In genomic region chr2:154567766-154568165, GRCm38 (mm10) we compare ENCODE assay signal across 8 mouse cellular contexts. TPM values are rescaled to one million over a fixed set of nuclear protein-coding genes. Genes with fewer than 3 reads are reported as not detected.
A peak's percentile ranks its signal among the peaks of the same experiment; 100 is the strongest.
DNase-seq lines count a peak whose midpoint lies in the region; ATAC-seq and TF ChIP-seq lines count a peak whose summit lies in the region.
"Had no signal": no experiment of that assay in that cellular context is flagged by ENCODE, and none has a peak within 500 bp of the region (broad histone marks: within the 10 kb centered on the region; RNA-seq: fewer than 3 reads in every experiment).

No protein-coding gene starts in this region.

- H3K9me3 ChIP-seq in ES-E14 (ENCODE audit: control insufficient read depth, insufficient read depth, low read depth, low read length), result no peaks in the 10 kb centered on the region
- no peaks in the 10 kb centered on the region for H3K9me3 ChIP-seq in hindbrain, embryonic 14.5 days (ENCODE audit: control insufficient read depth, low read length)
- H3K9me3 ChIP-seq in lung, embryonic 16.5 days (ENCODE audit: control insufficient read depth, low read length), result no peaks in the 10 kb centered on the region

- H3K4me3 ChIP-seq in C2C12 (ENCODE audit: insufficient read depth, poor library complexity, severe bottlenecking), result peak overlapping the region; percentile 15
- H3K4me3 ChIP-seq in ES-E14 (ENCODE audit: insufficient read depth in 1 of 2, low read depth in 1 of 2, low read length in 2 of 2, poor library complexity in 1 of 2, severe bottlenecking in 1 of 2), result peak overlapping the region; percentile 91 to 95
- no peak overlapping the region for H3K4me3 ChIP-seq in hindbrain, embryonic 14.5 days (replicated peaks; ENCODE audit: low read length)
- peak overlapping the region; percentile 80 for H3K4me3 ChIP-seq in lung, embryonic 16.5 days (ENCODE audit: low read length)

- TF ChIP-seq CTCF in C2C12 (IDR thresholded peaks at IDR 0.05; ENCODE audit: control insufficient read depth, insufficient read depth, insufficient read length), result no peak

- peaks cover 9 to 30% of the 10 kb centered on the region in 2 experiments for H3K4me1 ChIP-seq in ES-E14 (ENCODE audit: control insufficient read depth in 2 of 2, insufficient read depth in 2 of 2, low read length in 2 of 2, poor library complexity in 1 of 2)
- 0 out of 2 replicates have a peak, but pooled peaks cover 4% of the 10 kb centered on the region for H3K4me1 ChIP-seq in hindbrain, embryonic 14.5 days (replicated peaks; ENCODE audit: control insufficient read depth, insufficient read depth, low read length)
- H3K4me1 ChIP-seq in lung, embryonic 16.5 days (replicated peaks; ENCODE audit: control insufficient read depth, insufficient read depth, low read length), result peaks cover 38% of the 10 kb centered on the region

- ATAC-seq in hindbrain, embryonic 14.5 days (ENCODE audit: low FRiP score), result no peak
- ATAC-seq in lung, embryonic 16.5 days (ENCODE audit: low read depth), result peak; percentile 7; the same call in 1 of the 2 replicates

- WGBS in hindbrain, embryonic 14.5 days, result 65% methylated on average over 2 of the region's 2 CpGs
- 32% methylated on average over 2 of the region's 2 CpGs for WGBS in lung, embryonic 16.5 days

- no peak overlapping the region for H3K27ac ChIP-seq in ES-E14 (ENCODE audit: insufficient read depth, low read depth, low read length, poor library complexity, severe bottlenecking)
- H3K27ac ChIP-seq in hindbrain, embryonic 14.5 days, result peak overlapping the region; percentile 47; the same call in 1 of the 2 replicates
- peak overlapping the region; percentile 88 for H3K27ac ChIP-seq in lung, embryonic 16.5 days (ENCODE audit: low read length)

- H3K79me3 ChIP-seq in C2C12 (ENCODE audit: low read depth), result peaks cover 19% of the 10 kb centered on the region

- H3ac ChIP-seq in C2C12 (ENCODE audit: control insufficient read depth, insufficient read length, low read depth), result no peak overlapping the region

- in situ Hi-C loops in ES-E14 (cut with MboI; ENCODE audit: low sequenced_read_pairs in 2 of 2, unreplicated experiment in 2 of 2), result no loop called here

- H3K79me2 ChIP-seq in C2C12 (ENCODE audit: control insufficient read depth, insufficient read depth), result peaks cover 48% of the 10 kb centered on the region

- no peak overlapping the region; the same call in 1 of the 2 replicates for H3K9ac ChIP-seq in ES-E14 (ENCODE audit: insufficient read depth, low read depth, low read length, poor library complexity, severe bottlenecking)
- no peak overlapping the region for H3K9ac ChIP-seq in hindbrain, embryonic 14.5 days
- peak overlapping the region; percentile 80 for H3K9ac ChIP-seq in lung, embryonic 16.5 days (ENCODE audit: low read length)

- H3K36me3 ChIP-seq in C2C12 (ENCODE audit: control insufficient read depth, insufficient read depth) (peaks cover 14% of the 10 kb centered on the region), ES-E14 (ENCODE audit: control insufficient read depth, insufficient read depth, low read length, poor library complexity, severe bottlenecking) (peaks cover 5% of the 10 kb centered on the region; the same call in 1 of the 2 replicates)
- H3K36me3 ChIP-seq in hindbrain, embryonic 14.5 days (replicated peaks; ENCODE audit: control insufficient read depth, insufficient read depth), result peaks cover 8% of the 10 kb centered on the region; the same call in 1 of the 2 replicates
- H3K36me3 ChIP-seq in lung, embryonic 16.5 days (ENCODE audit: control insufficient read depth, insufficient read depth, low read length), result peaks cover 9% of the 10 kb centered on the region

- peak overlapping the region; percentile 94 for H3K4me2 ChIP-seq in hindbrain, embryonic 14.5 days (replicated peaks)
- peak overlapping the region; percentile 75 for H3K4me2 ChIP-seq in lung, embryonic 16.5 days (ENCODE audit: low read depth, low read length)

- no peak for DNase-seq in ES-E14 (ENCODE audit: low read depth, low spot score)
- no peak for DNase-seq in hindbrain, embryonic 14.5 days (ENCODE audit: low spot score)
- DNase-seq in right cerebral cortex, postnatal 4 days, result no peak
- no peak for DNase-seq in thymus, postnatal 14 days
- no peak for DNase-seq in left cerebral cortex, postnatal 14 days (ENCODE audit: low spot score in 2 of 2)

- intact Hi-C loops in left cerebral cortex, postnatal 14 days (cut with DNase I), result no loop called here

- H3K27me3 ChIP-seq in C2C12 (ENCODE audit: control insufficient read depth, insufficient read depth, insufficient read length), result no peaks in the 10 kb centered on the region
- H3K27me3 ChIP-seq in hindbrain, embryonic 14.5 days (ENCODE audit: control insufficient read depth, insufficient read depth, low read length), result no peaks in the 10 kb centered on the region
- no peaks in the 10 kb centered on the region for H3K27me3 ChIP-seq in lung, embryonic 16.5 days (ENCODE audit: control insufficient read depth, insufficient read depth, low read depth, low read length)

TF ChIP-seq in C2C12, 6 proteins besides CTCF, POLR2A, EP300 and RAD21:
- TF ChIP-seq FOSL1 (IDR thresholded peaks at IDR 0.05; ENCODE audit: insufficient read depth, low read length, poor library complexity, severe bottlenecking) (no peak), MYOD1 (IDR thresholded peaks at IDR 0.05; ENCODE audit: control insufficient read depth, insufficient read length, low read depth) (no peak), MAX (IDR thresholded peaks at IDR 0.05) (no peak), USF1 (IDR thresholded peaks at IDR 0.05; ENCODE audit: low read depth) (no peak), MYOG (IDR thresholded peaks at IDR 0.05; ENCODE audit: control insufficient read depth, extremely low read depth, insufficient read length) (no peak), CEBPB (IDR thresholded peaks at IDR 0.05; ENCODE audit: low read depth) (no peak)

TF ChIP-seq in ES-E14, 5 proteins besides CTCF, POLR2A, EP300 and RAD21:
- TF ChIP-seq ZNF384 (IDR thresholded peaks at IDR 0.05; ENCODE audit: low read depth, low read length) (no peak), CHD2 (IDR thresholded peaks at IDR 0.05; ENCODE audit: low read depth, low read length) (no peak), HCFC1 (IDR thresholded peaks at IDR 0.05; ENCODE audit: borderline replicate concordance, insufficient read depth, low read length) (no peak), MAFK (IDR thresholded peaks at IDR 0.05; ENCODE audit: insufficient read depth, low read depth, low read length) (no peak), ZC3H11A (IDR thresholded peaks at IDR 0.05; ENCODE audit: borderline replicate concordance, low read depth, low read length) (no peak)

RNA-seq across cellular contexts. Expression of gene E2f1, which starts 1.9 kb away (rescaled TPM):
- 33.3 TPM for polyA plus RNA-seq in C2C12 (2012; fragmentation: generic; extraction: Trizol)
- total RNA-seq in ES-E14 (2012; rRNA removed), result 13.8 and 16.9 TPM in 2 replicates
- 2.2 and 2.4 TPM in 2 replicates for polyA plus RNA-seq in hindbrain, embryonic 14.5 days (2014; fragmentation: Nextera tagmentation; extraction: Ambion mirVana)
- polyA plus RNA-seq in lung, embryonic 16.5 days (2015; fragmentation: Nextera tagmentation; extraction: Ambion mirVana), result 15.6 and 21.3 TPM in 2 replicates
- total RNA-seq in left cerebral cortex, postnatal 14 days (2021), result 10 to 100 TPM; 11.5 to 11.8 TPM

RNA-seq across cellular contexts. Expression of gene Necab3, which starts 9.1 kb away (rescaled TPM):
- 0.46 TPM for polyA plus RNA-seq in C2C12 (2012; fragmentation: generic; extraction: Trizol)
- total RNA-seq in ES-E14 (2012; rRNA removed), result 5.8 and 9.5 TPM in 2 replicates
- 13.6 and 15.2 TPM in 2 replicates for polyA plus RNA-seq in hindbrain, embryonic 14.5 days (2014; fragmentation: Nextera tagmentation; extraction: Ambion mirVana)
- polyA plus RNA-seq in lung, embryonic 16.5 days (2015; fragmentation: Nextera tagmentation; extraction: Ambion mirVana), result 2.7 and 4.4 TPM in 2 replicates
- 100 to 1,000 TPM in 1 of 2 experiments, 10 to 100 TPM in 1; 90.6 to 113 TPM for total RNA-seq in left cerebral cortex, postnatal 14 days (2021)

RNA-seq across cellular contexts. Expression of gene Actl10, which starts 16.2 kb away (rescaled TPM):
- 0.33 TPM for polyA plus RNA-seq in C2C12 (2012; fragmentation: generic; extraction: Trizol)
- total RNA-seq in ES-E14 (2012; rRNA removed), result 0.45 and 1.2 TPM in 2 replicates
- 0.12 and 0.22 TPM in 2 replicates for polyA plus RNA-seq in hindbrain, embryonic 14.5 days (2014; fragmentation: Nextera tagmentation; extraction: Ambion mirVana)
- polyA plus RNA-seq in lung, embryonic 16.5 days (2015; fragmentation: Nextera tagmentation; extraction: Ambion mirVana), result 0.33 and 0.35 TPM in 2 replicates
- not detected for total RNA-seq in left cerebral cortex, postnatal 14 days (2021)
- total RNA-seq: megakaryocyte progenitor cell, adult 5-6 weeks had no signal

RNA-seq across cellular contexts. Expression of gene 1700003F12Rik, which starts 20.9 kb away (rescaled TPM):
- polyA plus RNA-seq in C2C12 (2012; fragmentation: generic; extraction: Trizol), result 6.8 TPM
- 1.7 and 1.9 TPM in 2 replicates for total RNA-seq in ES-E14 (2012; rRNA removed)
- 1.5 and 1.6 TPM in 2 replicates for polyA plus RNA-seq in hindbrain, embryonic 14.5 days (2014; fragmentation: Nextera tagmentation; extraction: Ambion mirVana)
- 0.54 and 1.1 TPM in 2 replicates for polyA plus RNA-seq in lung, embryonic 16.5 days (2015; fragmentation: Nextera tagmentation; extraction: Ambion mirVana)
- total RNA-seq in left cerebral cortex, postnatal 14 days (2021), result under 1 TPM in 1 of 2 experiments, not detected in 1; 0.68 TPM
- total RNA-seq: megakaryocyte progenitor cell, adult 5-6 weeks had no signal

RNA-seq across cellular contexts. Expression of gene Pxmp4, which starts 35.7 kb away (rescaled TPM):
- 6.4 TPM for polyA plus RNA-seq in C2C12 (2012; fragmentation: generic; extraction: Trizol)
- 8.6 and 10.5 TPM in 2 replicates for total RNA-seq in ES-E14 (2012; rRNA removed)
- polyA plus RNA-seq in hindbrain, embryonic 14.5 days (2014; fragmentation: Nextera tagmentation; extraction: Ambion mirVana), result 17.3 and 18.5 TPM in 2 replicates
- polyA plus RNA-seq in lung, embryonic 16.5 days (2015; fragmentation: Nextera tagmentation; extraction: Ambion mirVana), result 31.4 and 33.1 TPM in 2 replicates
- total RNA-seq in left cerebral cortex, postnatal 14 days (2021), result 10 to 100 TPM; 16.1 to 16.8 TPM
